Mouse (Mus musculus): ENCODE results near the gene G3bp2. TPM values are rescaled to one million over a fixed set of nuclear protein-coding genes. Genes with fewer than 3 reads are reported as not detected.

The G3bp2 gene
- polyA plus RNA-seq, 1 experiment, result 1.2 TPM

GRCm38 (mm10) chr5:92009827-92010226 lies 73.7 kb downstream of the G3bp2 start:
- H3K4me1 ChIP-seq (ENCODE audit: control insufficient read depth), result peaks cover 3% of the 10 kb centered on the region
- no peaks in the 10 kb centered on the region; the same call in 1 of the 2 replicates for H3K27me3 ChIP-seq (ENCODE audit: control insufficient read depth)
- H3K36me3 ChIP-seq (ENCODE audit: control insufficient read depth), result no peaks in the 10 kb centered on the region
- TF ChIP-seq TAL1 (IDR thresholded peaks at IDR 0.05; ENCODE audit: low read length), result no peak
- TF ChIP-seq GATA1 (IDR thresholded peaks at IDR 0.05; ENCODE audit: low read length), result no peak
- H3K4me3 ChIP-seq (replicated peaks), result no peak overlapping the region
- H3K9me3 ChIP-seq (ENCODE audit: control insufficient read depth, low read length), result no peaks in the 10 kb centered on the region

GRCm38 (mm10) chr5:92003011-92003410 lies 80.5 kb downstream of the G3bp2 start:
- no peak for TF ChIP-seq TAL1 (IDR thresholded peaks at IDR 0.05; ENCODE audit: low read length)
- H3K27me3 ChIP-seq (ENCODE audit: control insufficient read depth), result no peaks in the 10 kb centered on the region
- peaks cover 5% of the 10 kb centered on the region; the same call in 1 of the 2 replicates for H3K9me3 ChIP-seq (ENCODE audit: control insufficient read depth, low read length)
- no peaks in the 10 kb centered on the region for H3K36me3 ChIP-seq (ENCODE audit: control insufficient read depth)
- H3K4me1 ChIP-seq (ENCODE audit: control insufficient read depth), result no peaks in the 10 kb centered on the region
- no peak overlapping the region for H3K4me3 ChIP-seq (replicated peaks)

Other genes starting within 250 kb of the G3bp2 start
- gene Rchy1, start 120.7 kb downstream of the G3bp2 start, polyA plus RNA-seq (2012), result 0.61 and 0.66 TPM in 2 replicates
- not detected in 2 replicates for gene Odaph, start 96.2 kb downstream of the G3bp2 start, polyA plus RNA-seq (2012)
- 0.02 TPM in 1 of 2 replicates, not detected in the other for gene Cdkl2, start 39.8 kb downstream of the G3bp2 start, polyA plus RNA-seq (2012)
- gene Uso1, start 54.2 kb upstream of the G3bp2 start, polyA plus RNA-seq (2012), result 0.53 and 0.71 TPM in 2 replicates
- gene U90926, start 131.7 kb upstream of the G3bp2 start, polyA plus RNA-seq (2012), result not detected in 2 replicates
- gene Ppef2, start 172.6 kb upstream of the G3bp2 start, polyA plus RNA-seq (2012), result not detected in 2 replicates
- gene Naaa, start 194.5 kb upstream of the G3bp2 start, polyA plus RNA-seq (2012), result 0.05 and 0.08 TPM in 2 replicates
- 0.13 and 0.55 TPM in 2 replicates for gene Sdad1, start 226.8 kb upstream of the G3bp2 start, polyA plus RNA-seq (2012)
- not detected in 2 replicates for gene Cxcl9, start 244.4 kb upstream of the G3bp2 start, polyA plus RNA-seq (2012)
- gene Art3, start 248.1 kb upstream of the G3bp2 start, polyA plus RNA-seq (2012), result not detected in 2 replicates